Mouse (Mus musculus): ENCODE measurements around the gene Slc8a1.

Gene Slc8a1

GRCm38 (mm10) chr17:81738311-81738755, at the start of gene Slc8a1:
Gene Slc8a1 (minus strand): TSS chr17:81738377.
- no peak for DNase-seq

DNA sequence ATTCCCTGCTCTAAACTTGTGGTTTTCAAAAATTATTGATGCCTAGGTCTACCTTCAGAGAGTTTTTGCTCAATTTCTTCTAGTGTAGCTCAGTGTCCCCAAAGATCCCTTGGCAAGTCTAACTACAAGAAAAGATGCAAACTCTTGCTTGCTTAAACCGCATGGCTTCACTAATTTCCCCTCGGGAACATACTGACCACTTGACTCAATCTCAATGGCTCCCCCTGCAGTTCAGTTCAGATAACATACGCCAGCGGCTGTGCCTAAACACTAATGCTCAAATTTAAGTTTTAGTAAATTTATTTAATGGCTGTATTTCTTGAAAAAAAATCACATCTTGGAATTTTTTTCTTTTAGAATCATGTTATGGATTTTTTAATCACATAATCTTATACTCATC, 49.2 kb upstream of the Slc8a1 start:
- DNase-seq: peak; percentile 74

DNA sequence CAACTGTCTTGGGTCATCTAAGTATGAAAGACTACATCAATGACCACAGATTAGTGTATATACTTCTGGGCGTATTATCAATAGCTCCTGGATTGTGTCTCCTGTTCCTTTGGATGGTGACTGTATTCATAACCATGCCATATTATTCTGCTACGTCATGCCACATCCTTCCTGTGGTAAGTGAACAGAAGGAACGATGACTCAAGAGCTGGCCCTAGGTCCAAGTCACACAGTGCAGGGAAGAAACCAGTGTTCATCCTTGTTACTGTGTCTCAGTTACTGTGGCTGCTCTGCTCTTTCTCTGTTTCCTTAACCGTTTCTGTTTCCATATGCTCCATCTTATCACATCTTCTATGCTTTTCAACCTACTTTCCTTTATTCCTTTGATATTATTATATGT, 44.1 kb upstream of the Slc8a1 start:
- no peak for DNase-seq

DNA sequence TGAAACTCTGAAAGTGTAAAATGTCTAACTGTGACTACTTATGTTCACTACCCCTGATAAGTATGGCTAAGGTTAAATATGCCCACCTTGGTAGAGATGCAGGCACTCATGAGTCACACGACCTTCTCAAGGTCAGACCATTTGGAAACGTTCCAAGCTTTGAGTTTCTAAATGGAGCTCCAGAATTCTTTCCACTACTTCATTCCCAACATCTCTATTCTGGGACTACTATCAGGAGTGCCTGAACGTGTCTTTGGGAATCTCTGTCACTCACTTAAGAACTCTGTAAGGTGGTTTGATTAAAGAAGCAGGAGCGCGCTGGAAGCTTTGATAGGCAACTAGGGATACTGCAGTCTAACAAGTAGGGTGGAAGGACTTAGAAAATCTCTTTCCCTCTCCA, 43.3 kb upstream of the Slc8a1 start:
- no peak for DNase-seq

DNA sequence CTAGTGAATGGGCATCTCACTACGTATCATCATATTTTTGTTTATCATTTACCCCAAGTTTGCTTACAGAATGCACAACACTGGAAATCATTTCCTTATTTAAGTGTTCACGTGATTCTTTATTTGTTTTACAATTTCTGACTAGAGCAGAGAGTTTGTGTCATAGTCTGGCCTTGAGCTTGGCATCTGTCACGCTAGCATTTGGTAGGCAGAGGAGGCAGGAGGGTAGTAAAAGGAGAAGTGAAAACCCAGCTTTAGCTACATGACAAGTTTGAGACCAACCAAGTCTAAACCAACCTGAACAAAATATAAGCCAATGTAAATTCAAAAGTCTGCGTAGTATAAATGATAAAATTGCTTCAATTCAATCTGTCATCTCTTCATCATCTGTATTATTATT, 41.7 kb upstream of the Slc8a1 start:
- no peak for DNase-seq

- no peak for DNase-seq
These were observed 12.5 kb upstream of the Slc8a1 start for GRCm38 (mm10) chr17:81750664-81751063.

GRCm38 (mm10) chr17:81743034-81743433, 4.9 kb upstream of the Slc8a1 start:
- no peak for DNase-seq

GRCm38 (mm10) chr17:81740576-81740975, 2.4 kb upstream of the Slc8a1 start:
- no peak for DNase-seq

GRCm38 (mm10) chr17:81737779-81738178, 398 bp downstream of the Slc8a1 start:
- no peak for DNase-seq

DNA sequence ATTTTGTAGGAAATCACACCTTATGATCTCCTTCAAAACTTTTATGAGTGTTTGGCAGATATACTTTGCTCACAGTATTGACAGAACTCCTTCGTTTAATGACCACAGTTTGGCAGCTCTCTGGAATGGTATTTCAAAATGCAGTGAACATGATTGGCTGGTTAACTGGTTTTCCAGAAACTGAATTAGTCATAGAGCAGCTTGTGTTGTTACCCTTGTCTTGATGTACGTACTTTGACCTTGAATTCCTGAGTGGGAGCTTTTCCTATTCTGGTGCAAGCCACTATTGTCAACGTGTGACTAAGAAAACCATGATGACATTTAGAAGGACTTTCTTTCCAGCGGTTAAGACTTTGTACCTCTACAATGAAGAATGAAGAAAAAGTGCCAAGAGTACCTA, 868 bp downstream of the Slc8a1 start:
- DNase-seq: no peak

DNA sequence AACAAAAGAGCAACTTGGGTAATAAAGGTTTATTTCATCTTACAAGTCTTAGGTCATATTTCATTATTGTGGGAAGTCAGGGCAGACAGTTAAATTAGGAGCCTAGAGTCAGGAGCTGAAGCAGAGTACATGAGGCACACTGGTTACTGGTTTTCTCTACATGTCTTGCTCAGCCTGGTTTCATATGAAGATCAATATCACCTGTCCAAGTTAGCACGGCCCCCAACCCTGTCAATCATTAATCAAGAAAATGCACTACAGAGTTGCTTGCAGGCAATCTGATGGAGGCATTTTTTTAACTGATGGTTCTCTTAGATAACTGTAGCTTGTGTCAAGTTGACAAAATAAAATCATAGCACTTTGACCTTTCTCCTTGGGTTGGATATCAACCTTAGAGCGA, 2.6 kb downstream of the Slc8a1 start:
- no peak for DNase-seq

DNA sequence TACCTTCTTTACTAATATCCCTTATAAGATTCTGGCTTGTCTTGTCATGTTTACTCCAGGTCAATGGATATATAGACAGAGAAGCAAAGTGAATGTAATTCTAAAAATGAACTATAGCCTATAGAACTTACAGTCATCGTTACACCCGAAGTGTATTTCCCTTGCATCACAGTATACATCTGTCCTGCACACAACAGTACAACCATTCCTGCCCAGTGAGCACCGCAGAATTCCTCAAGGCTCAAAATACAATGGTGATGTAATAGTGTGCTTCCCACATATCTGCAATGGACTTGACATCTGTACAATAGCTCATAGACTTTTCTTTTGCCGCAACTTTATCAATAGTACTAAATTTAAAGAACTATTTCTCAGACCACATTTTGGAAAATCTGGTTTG, 8.3 kb downstream of the Slc8a1 start:
- no peak for DNase-seq

DNA sequence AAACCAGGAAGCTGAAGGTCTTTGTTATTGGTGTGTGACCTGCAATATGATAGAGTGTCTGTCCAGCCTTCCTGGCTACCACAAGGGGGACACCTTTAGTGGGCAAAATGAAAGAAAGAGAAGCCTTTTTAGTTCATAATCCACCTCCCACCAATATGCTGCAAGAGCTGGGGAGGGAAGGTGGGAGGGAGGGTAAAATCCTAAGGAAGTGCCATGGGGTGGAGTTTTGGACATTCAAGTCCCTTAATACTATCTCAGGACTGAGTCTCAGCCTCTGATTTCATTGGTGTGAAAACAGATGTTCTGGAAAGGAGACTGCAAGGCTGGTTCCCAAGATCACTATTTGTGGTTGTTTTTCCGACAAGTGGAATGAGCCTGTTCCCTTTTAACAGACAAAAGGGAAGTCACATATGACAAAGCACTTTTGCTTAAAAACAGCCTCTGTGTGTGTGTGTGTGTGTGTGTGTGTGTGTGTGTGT, 25.9 kb downstream of the Slc8a1 start:
- DNase-seq: no peak

DNA sequence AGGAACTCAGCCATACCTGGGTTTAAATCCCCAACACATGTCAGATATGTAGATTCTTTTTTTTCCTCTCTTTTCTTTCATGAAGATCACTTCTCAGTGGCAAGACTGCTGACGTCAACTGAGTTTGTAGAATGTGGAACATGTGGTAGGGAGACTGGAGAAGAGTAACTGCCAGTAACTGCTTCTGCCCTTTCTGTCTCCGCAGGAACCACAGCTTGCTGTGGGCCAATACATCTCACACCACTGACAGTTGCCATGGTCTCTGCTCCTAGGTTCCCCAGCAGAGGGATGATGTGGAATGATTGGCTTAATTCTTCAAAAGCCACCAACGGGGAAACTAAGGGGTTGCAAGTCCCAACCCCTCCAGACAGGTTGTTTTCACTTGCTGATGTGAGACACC, 33.4 kb downstream of the Slc8a1 start:
- DNase-seq: no peak

GRCm38 (mm10) chr17:81703258-81703657, 34.9 kb downstream of the Slc8a1 start:
- no peak for DNase-seq

GRCm38 (mm10) chr17:81701701-81702100, 36.5 kb downstream of the Slc8a1 start:
- no peak for DNase-seq

- DNase-seq: no peak
These were observed 39.4 kb downstream of the Slc8a1 start for GRCm38 (mm10) chr17:81698789-81699188.

DNA sequence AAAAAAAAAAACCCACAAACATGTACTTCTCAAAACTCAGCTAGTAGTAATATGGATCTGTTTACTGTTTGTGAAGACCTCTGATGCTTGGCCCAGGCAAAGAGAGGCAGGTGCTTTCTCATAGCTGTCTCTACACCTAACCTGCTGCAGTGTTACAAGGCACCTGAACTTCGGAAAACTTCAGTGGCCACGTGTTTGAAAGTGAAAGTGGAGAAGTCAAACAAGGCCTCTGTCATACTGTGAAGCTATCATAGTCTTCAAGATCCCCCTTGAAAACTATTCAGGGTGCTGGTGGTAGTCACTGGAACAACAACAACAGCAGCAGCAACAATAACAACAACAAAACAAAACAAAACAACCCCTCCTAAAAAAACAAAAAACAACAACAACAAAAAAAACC, 40.5 kb downstream of the Slc8a1 start:
- DNase-seq: no peak

GRCm38 (mm10) chr17:81694977-81695376, 43.2 kb downstream of the Slc8a1 start:
- DNase-seq: no peak

DNA sequence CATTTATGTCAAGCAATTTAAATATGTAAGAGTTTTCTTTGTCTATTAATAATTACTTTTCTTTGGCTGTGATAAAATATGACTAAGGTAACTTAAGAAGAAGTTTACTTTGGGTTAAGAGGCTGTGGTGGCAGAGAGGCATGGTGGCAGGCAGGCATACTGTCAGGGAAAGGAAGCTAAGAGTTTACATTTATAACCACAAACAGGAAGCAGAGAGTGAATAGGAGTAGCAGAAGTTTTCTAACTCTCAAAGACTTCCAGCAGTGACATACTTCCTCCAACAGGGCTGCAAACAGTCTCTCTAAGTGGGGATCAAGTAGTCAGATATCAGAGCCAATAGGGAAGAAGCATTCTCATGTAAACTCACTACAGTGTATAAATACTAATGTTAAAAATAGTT, 58.6 kb downstream of the Slc8a1 start:
- DNase-seq: no peak

- no peak for DNase-seq
These were observed 60.7 kb downstream of the Slc8a1 start for GRCm38 (mm10) chr17:81677450-81677849.

DNA sequence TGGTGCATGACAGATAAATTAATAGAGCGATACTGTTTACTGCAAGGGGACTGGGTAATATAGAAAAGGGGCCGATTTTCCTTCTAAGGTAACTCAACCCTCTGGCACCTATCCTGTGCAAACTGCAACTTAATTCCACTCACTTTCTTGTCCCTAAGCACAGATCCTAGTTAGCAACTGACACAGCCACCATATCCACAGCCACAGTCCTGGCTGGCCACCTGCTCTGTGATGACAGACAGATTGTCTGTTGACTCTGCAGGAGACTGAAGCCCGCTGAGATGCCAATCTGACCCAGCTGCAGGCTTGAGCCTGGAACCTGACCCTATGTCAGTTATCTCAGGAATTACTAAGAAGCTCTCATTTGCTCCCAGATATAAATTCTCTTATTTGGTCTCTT, 62.0 kb downstream of the Slc8a1 start:
- DNase-seq: no peak

- no peak for DNase-seq
These were observed 66.9 kb downstream of the Slc8a1 start for GRCm38 (mm10) chr17:81671245-81671644.

DNA sequence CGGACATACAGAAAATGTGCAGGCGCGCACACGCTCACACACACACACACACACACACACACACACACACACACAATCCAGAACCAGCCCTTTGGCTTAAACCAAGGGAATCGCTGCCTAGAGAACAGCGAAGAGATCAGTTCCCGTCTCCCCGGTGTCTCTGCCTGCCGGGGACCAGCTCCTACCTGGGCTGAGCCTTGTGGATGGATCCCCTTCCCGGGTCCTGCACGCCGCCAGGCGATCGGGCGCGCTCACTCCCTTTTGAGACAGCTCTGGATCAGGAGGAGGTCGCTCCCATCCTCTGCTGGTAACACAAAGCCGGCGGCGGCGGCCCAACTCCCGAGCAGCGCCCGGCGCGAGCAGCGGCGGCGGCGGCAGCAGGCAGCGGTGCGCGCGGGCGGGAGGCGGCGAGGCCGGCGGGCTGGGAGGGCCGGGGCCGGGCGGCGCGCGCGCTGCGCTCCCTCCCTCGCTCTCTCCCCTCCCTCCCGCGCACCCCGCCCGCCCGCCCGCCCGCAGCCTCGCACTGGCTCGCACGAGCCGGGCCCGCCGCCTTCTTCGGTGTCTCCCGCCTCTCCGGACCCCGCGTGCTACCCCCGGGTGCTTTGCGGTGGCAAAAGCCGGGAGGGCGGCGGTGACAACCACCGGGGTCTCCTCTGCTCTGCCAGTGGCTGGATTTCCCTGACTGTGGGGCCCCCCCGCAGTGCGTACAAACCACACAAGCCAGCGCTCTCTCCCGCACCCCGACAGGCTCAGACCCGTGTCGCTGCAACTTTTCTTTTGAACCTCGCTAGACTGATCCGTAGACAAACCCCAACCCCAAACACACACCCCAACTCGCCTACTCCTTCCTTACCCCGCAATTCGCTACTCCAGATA, 68.1 kb downstream of the Slc8a1 start:
- peak; percentile 71 for DNase-seq

All from lung, postnatal 10 days (tissue).